Mouse (Mus musculus) embryonic fibroblast, embryonic 13.5 days (primary cell): ENCODE data around the gene Amhr2. TPM values are rescaled to one million over a fixed set of nuclear protein-coding genes. Genes with fewer than 3 reads are reported as not detected.

Experiments
- H3K27ac ChIP-seq: 2 replicates; pipeline ENCODE4 v1.5.1; 2012; ENCODE audit warnings: low read length, control low read depth, inconsistent platforms; ENCODE audit not compliant: insufficient read depth
- H3K4me1 ChIP-seq: 2 replicates; pipeline ENCODE4 v1.6.1; 2011; ENCODE audit warnings: low read length; ENCODE audit not compliant: control insufficient read depth, insufficient read depth
- H3K4me3 ChIP-seq: 2 replicates; pipeline ENCODE4 v1.5.1; 2011; ENCODE audit warnings: mild to moderate bottlenecking, control low read depth, low read length; ENCODE audit not compliant: insufficient read depth
- CTCF ChIP-seq: IDR thresholded peaks from 2 replicates; pipeline ENCODE4 v1.5.1; 2011; ENCODE audit warnings: mild to moderate bottlenecking, control low read depth, low read length, moderate library complexity, borderline replicate concordance; ENCODE audit not compliant: insufficient read depth
- POLR2A ChIP-seq: IDR thresholded peaks from 2 replicates; pipeline ENCODE4 v1.6.1; 2011; ENCODE audit warnings: low read depth, mild to moderate bottlenecking, control low read depth, low read length, moderate library complexity
- polyA plus RNA-seq: library from polyadenylated mRNA; stranded (reverse); fragments of >200 nt; gene quantifications from 2 replicates; pipeline ENCODE4 v1.2.4, GENCODE M21; 2011; ENCODE audit warnings: low read depth; ENCODE audit not compliant: missing spikeins, insufficient read length

Gene Amhr2
- polyA plus RNA-seq, 1 experiment = not detected

DNA sequence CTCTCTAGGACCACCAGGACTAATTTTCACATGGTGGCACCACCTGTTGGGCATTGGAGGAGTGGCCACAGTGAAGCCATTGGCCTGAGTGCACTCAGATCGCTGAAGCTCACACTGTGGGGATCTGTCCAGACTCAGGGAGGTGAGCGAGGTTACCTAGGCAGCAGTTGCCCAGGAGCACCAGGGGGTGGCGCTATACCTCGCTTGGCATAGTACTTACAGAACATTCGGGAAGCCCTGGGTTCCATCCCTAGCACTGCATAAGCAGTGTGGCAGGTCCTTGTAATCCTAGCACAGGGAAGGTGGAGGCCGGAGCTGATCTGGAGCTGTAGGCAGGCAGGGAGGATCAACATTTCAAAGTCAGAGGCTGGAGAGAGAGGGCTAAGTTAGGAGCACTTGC, 10.8 kb downstream of the Amhr2 start:
- Histone ChIP-seq H3K4me1 (peaks cover 11% of the 10 kb centered on the region; the same call in 1 of the 2 replicates), H3K27ac (no peak overlapping the region)
- TF ChIP-seq POLR2A (no peak), CTCF (peak; percentile 29; the same call in 1 of the 2 replicates)

DNA sequence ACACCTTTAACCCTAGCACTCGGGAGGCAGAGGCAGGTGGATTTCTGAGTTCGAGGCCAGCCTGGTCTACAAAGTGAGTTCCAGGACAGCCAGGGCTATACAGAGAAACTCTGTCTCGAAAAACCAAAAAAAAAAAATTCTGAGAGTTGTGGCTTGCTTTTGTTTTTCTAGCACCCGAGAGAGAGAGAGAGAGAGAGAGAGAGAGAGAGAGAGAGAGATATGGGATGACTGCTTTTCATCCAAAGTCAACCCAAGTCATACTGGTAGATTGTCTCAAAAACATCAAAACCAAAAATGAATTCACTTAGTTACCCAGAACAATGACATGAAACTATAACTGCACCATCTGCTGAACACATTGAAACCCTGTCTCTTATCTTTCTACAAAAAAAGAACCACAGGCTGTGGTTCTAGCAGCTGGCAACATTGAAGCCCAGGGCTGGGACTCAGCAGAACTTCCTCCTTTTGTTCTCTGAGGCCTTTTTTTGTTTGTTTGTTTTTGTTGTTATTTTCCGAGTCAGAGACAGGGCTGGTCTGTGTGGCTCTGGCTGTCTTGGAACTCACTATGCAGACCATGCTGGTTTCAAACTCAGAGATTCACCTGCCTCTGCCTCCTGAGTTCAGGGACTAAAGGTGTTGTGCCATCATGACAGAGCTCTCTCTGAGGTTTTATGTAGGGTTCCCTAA, 13.0 kb downstream of the Amhr2 start:
- Histone ChIP-seq H3K27ac (no peak overlapping the region), H3K4me1 (peaks cover 11% of the 10 kb centered on the region; the same call in 1 of the 2 replicates), H3K4me3 (no peak overlapping the region)
- TF ChIP-seq CTCF (no peak), POLR2A (no peak)

More for the DNA sequence above, 10.8 kb downstream of the Amhr2 start:
- no peak overlapping the region for H3K4me3 ChIP-seq

DNA sequence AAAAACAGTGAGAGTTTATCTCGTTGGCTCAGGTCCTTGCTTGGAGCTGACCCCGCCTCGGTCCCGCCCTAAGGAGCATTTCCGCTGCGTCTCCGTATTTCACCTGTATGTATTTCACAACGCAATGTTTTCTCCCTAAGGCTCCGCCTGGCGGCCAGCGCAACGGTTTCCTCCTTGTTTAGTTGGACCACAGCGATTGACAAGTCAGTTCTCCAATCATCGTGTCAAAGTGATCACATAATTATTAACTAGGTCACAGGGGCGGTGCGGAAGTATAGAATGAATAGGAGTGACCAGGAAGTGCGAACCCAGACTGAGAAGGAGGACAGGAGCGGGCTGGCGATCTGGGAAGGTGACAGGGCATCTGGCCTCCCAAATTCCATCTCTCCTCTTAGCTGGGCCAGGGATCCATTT, 13.7 kb downstream of the Amhr2 start, which contains the start of gene Prr13:
Gene Prr13, plus strand, starts transcription at position 125 of the 414 bp plus-strand sequence.
- Histone ChIP-seq H3K4me3 (peak within 1 kb of the TSS; percentile 80), H3K4me1 (peaks cover 11% of the 10 kb centered on the region; the same call in 1 of the 2 replicates), H3K27ac (no peak within 1 kb of the TSS)
- peak; percentile 97 for TF ChIP-seq POLR2A
- 0 out of 2 replicates have a peak, but pooled peaks have one; percentile 15 for TF ChIP-seq CTCF

DNA sequence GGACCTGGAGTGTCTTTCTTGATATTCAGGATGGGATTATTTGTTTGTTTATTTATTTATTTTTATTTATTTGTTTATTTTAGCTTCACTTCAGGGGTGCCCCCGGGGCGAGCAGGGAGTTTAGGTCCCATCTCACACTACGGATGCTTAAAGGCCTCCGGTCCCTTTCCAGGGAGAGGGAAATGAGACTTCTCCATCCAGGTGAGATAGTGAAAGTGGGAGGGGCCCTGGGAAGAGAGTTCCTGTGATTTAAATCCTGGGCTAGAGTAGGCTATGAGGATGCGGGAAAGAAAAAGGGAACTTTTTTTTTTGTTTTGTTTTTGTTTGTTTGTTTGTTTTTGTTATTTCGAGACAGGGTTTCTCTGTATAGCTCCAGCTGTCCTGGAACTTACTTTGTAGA, 14.2 kb downstream of the Amhr2 start:
- Histone ChIP-seq H3K4me1 (peaks cover 11% of the 10 kb centered on the region; the same call in 1 of the 2 replicates), H3K4me3 (peak overlapping the region; percentile 80), H3K27ac (no peak overlapping the region)
- TF ChIP-seq CTCF = no peak
- TF ChIP-seq POLR2A = no peak

DNA sequence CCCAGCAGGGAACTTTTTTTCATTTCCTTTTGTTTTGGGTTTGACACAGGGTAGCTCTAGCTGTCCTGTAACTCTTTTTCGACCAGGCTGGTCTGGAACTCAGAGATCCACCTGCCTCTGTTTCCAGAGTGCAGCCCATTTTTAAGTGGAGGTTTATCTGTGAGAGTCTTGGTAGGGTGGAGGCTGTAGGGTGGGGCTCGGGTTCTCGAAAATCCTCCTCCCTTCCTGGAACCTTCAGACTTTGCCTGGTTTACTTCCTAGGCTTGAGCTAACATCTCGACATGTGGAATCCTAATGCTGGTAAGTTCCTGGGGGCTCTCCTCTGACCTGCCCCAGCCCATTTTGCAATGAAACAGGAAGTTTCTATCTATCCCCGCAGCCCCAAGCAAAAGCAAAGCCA, 14.7 kb downstream of the Amhr2 start:
- no peak for TF ChIP-seq CTCF
- no peak for TF ChIP-seq POLR2A
- Histone ChIP-seq H3K4me3 (peak overlapping the region; percentile 80), H3K4me1 (peaks cover 11% of the 10 kb centered on the region; the same call in 1 of the 2 replicates), H3K27ac (peak overlapping the region; percentile 6; the same call in 1 of the 2 replicates)

DNA sequence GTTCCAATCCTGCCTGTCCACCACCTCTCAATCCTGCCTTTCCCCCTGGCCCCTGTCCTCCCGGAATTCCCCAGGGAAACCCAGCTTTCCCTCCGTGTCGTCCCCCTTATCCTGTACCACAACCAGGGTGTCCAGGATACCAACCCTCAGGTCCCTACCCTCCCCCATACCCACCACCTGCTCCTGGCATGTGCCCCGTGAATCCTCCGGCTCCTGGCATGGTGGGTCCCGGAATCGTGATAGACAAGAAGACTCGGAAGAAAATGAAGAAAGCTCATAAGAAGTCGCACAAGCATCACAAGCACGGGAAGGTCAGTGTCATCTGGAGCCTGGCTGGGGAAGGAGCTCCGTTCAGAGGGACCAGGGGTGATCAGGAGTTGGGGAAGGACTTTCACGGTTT, 15.2 kb downstream of the Amhr2 start:
- TF ChIP-seq POLR2A (0 out of 2 replicates have a peak, but pooled peaks have one; percentile 3), CTCF (no peak)
- Histone ChIP-seq H3K4me3 (peak overlapping the region; percentile 1; the same call in 1 of the 2 replicates), H3K27ac (peak overlapping the region; percentile 69; the same call in 1 of the 2 replicates), H3K4me1 (peaks cover 11% of the 10 kb centered on the region; the same call in 1 of the 2 replicates)

DNA sequence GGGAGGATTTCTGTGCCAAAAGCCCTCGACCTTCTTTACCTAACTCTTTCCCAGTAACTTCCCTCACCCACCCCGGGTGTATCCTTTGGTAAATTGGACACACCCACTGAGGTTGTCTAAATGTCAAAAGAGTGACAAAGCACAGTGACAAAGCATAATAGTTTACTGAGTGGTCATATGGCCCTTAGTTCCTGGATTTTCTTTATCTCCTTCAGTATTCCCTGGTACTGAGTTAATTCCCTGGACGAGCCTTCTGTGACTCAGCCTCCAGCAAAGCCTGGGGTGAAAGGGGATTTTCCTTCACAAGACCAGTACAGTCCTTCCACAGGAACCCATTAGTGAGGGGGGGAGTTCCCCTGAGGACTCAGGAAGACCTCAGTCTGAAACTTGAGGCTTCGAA, 15.8 kb downstream of the Amhr2 start:
- peak overlapping the region; percentile 1; the same call in 1 of the 2 replicates for H3K4me3 ChIP-seq
- H3K4me1 ChIP-seq = peaks cover 11% of the 10 kb centered on the region; the same call in 1 of the 2 replicates
- no peak for TF ChIP-seq POLR2A
- no peak for TF ChIP-seq CTCF
- H3K27ac ChIP-seq = peak overlapping the region; percentile 69; the same call in 1 of the 2 replicates

DNA sequence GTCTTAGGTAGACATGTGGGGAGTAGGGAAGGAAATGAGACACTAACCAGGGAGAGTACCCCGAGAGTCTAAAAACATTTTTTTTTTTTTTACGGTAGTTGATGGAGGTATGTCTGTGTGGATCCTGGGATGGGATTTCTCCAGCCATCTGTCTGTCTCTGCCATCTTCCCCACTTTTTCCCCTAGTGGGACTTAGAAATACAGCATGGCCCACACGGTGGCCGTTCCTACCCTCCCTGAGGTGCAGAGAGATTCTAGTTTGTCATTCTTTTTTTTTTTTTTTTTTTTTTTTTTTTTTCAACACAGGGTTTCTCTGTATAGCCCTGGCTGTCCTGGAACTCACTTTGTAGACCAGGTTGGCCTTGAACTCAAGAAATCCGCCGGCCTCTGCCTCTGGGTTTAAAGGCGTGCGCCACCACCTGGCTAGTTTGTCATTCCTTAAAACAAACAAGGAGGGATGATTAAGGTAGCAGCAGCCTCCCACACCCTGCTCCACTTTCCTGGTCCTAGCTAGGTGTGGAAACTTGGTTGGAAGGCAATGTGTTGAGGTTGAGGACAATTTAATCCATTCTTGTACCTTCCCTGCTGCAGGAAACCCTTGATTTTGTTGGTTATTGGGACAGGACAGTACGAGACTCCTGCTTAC, 16.4 kb downstream of the Amhr2 start:
- TF ChIP-seq POLR2A (no peak), CTCF (no peak)
- peaks cover 11% of the 10 kb centered on the region; the same call in 1 of the 2 replicates for H3K4me1 ChIP-seq
- no peak overlapping the region for H3K4me3 ChIP-seq
- H3K27ac ChIP-seq = peak overlapping the region; percentile 69; the same call in 1 of the 2 replicates

DNA sequence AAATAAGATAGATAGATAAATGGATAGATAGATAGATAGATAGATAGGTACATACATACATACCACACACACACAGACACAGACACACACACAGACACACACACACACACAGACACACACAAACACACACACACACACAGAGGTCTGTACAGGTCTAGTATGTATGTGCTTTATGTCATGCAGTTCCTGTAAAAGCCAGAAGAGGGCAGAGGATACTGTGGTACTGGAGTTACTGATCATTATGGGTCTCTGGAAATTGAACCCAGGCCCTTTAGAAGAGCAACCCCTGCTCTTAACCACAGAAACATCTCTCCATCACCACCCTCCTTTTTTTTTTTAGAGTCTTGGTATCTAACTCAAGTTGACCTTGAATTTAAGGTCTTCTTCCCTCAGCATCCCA, 18.5 kb downstream of the Amhr2 start:
- H3K4me1 ChIP-seq = peaks cover 11% of the 10 kb centered on the region; the same call in 1 of the 2 replicates
- no peak overlapping the region for H3K27ac ChIP-seq
- H3K4me3 ChIP-seq = no peak overlapping the region
- TF ChIP-seq POLR2A (no peak), CTCF (no peak)
